ENCODE assay signal across 8 mouse cellular contexts in the genomic region with DNA sequence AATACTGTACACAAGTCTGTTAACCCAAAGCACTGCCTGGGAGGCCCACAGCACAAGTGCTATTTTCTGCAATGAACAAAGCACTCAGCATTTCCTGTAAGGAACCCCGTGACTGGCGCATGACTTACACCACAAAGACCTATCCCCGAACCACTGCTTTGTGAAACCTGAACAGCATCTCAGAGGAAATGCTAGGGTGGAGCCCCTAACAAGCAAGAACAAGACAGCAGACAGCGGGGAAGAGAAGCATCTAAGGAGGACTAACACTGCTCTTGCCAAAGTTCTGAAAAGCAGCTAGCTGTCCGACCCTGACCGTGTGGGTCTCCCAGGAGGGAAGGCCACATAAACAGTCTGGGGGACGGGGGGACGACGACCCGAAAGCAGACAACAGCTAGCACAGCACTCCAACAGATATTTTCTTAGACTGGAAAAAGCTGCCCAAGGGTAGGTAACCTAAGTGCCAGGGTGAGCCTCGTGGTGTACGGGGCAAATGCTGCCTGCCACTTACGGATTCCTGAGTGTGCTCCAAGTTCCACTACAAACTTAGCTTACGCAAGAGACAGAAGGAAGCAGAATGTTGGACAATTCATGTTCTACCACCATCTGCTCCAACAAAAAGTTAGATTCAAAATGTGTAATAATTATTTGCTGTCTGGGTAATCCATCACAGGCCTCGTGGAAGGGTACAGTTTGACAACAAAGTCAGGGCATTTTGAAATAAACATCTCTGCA. TPM values are rescaled to one million over a fixed set of nuclear protein-coding genes. Genes with fewer than 3 reads are reported as not detected.
DNase-seq lines count a peak whose midpoint lies in the region; ATAC-seq and TF ChIP-seq lines count a peak whose summit lies in the region.

No protein-coding gene starts in this region.

- TF ChIP-seq POLR2A in thymus, adult 2 months (IDR thresholded peaks at IDR 0.05; ENCODE audit: control insufficient read depth, extremely low read depth, insufficient read depth, low read length, poor library complexity) = peak; percentile 41; the same call in 1 of the 2 replicates

- no peak overlapping the region for H3K4me2 ChIP-seq in heart, embryonic 11.5 days
- 0 out of 2 replicates have a peak overlapping the region, but pooled peaks have one; percentile 4 for H3K4me2 ChIP-seq in kidney, embryonic 15.5 days

- H3K9ac ChIP-seq in heart, embryonic 11.5 days (ENCODE audit: low read depth, low read length) = no peak overlapping the region
- 0 out of 2 replicates have a peak overlapping the region, but pooled peaks have one; percentile 4 for H3K9ac ChIP-seq in kidney, embryonic 15.5 days

- H3K4me1 ChIP-seq in heart, embryonic 11.5 days (ENCODE audit: control insufficient read depth, insufficient read depth, low read length) = peaks cover 32% of the 10 kb centered on the region
- peaks cover 68% of the 10 kb centered on the region for H3K4me1 ChIP-seq in kidney, embryonic 15.5 days
- peaks cover 36% of the 10 kb centered on the region for H3K4me1 ChIP-seq in thymus, adult 2 months (replicated peaks; ENCODE audit: control insufficient read depth, insufficient read depth, low read length)

- peak; percentile 30 for DNase-seq in embryo, embryonic 10.5 days (ENCODE audit: low spot score)
- no peak for DNase-seq in embryo, embryonic 10 days (ENCODE audit: low spot score)
- DNase-seq in adrenal gland, postnatal 36 days = peak; percentile 53 to 55
- peak; percentile 68 for DNase-seq in lung, postnatal 14 days
- DNase-seq in thymus, adult 2 months = peak; percentile 84

- peak overlapping the region; percentile 54 for H3K27ac ChIP-seq in heart, embryonic 11.5 days (ENCODE audit: low read depth, low read length)
- H3K27ac ChIP-seq in kidney, embryonic 15.5 days = peak overlapping the region; percentile 81
- peak overlapping the region; percentile 98 for H3K27ac ChIP-seq in thymus, adult 2 months (ENCODE audit: control insufficient read depth, insufficient read depth, low read length)

- no peaks in the 10 kb centered on the region for H3K27me3 ChIP-seq in heart, embryonic 11.5 days (ENCODE audit: control insufficient read depth, insufficient read depth, low read length)
- H3K27me3 ChIP-seq in kidney, embryonic 15.5 days = no peaks in the 10 kb centered on the region
- no peaks in the 10 kb centered on the region for H3K27me3 ChIP-seq in thymus, adult 2 months (ENCODE audit: control insufficient read depth, insufficient read depth, low read length)

- H3K9me3 ChIP-seq in heart, embryonic 11.5 days (replicated peaks; ENCODE audit: control insufficient read depth, low read length) = no peaks in the 10 kb centered on the region
- H3K9me3 ChIP-seq in kidney, embryonic 15.5 days (replicated peaks) = no peaks in the 10 kb centered on the region

- no peak for TF ChIP-seq CTCF in thymus, adult 2 months (IDR thresholded peaks at IDR 0.05; ENCODE audit: borderline replicate concordance, control insufficient read depth, extremely low read depth, insufficient read depth, low read length, poor library complexity)

- no peak overlapping the region for H3K4me3 ChIP-seq in heart, embryonic 11.5 days (ENCODE audit: low read depth, low read length)
- no peak overlapping the region for H3K4me3 ChIP-seq in kidney, embryonic 15.5 days (replicated peaks)
- peak overlapping the region; percentile 42 for H3K4me3 ChIP-seq in thymus, adult 2 months (ENCODE audit: control insufficient read depth, insufficient read depth, low read length)

- WGBS in heart, embryonic 11.5 days (ENCODE audit: insufficient replicate concordance) = 63% methylated on average over 15 of the region's 15 CpGs
- WGBS in kidney, embryonic 15.5 days = 53% methylated on average over 15 of the region's 15 CpGs
- WGBS in thymus, adult 2 months = 10% methylated on average over 15 of the region's 15 CpGs

- no peak for ATAC-seq in heart, embryonic 11.5 days (replicated peaks; ENCODE audit: insufficient number of reproducible peaks, low FRiP score, low TSS enrichment)
- ATAC-seq in kidney, embryonic 15.5 days (replicated peaks; ENCODE audit: low FRiP score) = 0 out of 2 replicates have a peak, but pooled peaks have one; percentile 33
- no peak for ATAC-seq in erythroblast, adult 5-6 weeks (replicated peaks; ENCODE audit: low FRiP score, poor library complexity, severe bottlenecking)

- 0 out of 2 replicates have a peak, but pooled peaks cover 2% of the 10 kb centered on the region for H3K36me3 ChIP-seq in heart, embryonic 11.5 days (ENCODE audit: control insufficient read depth, insufficient read depth, low read length)
- H3K36me3 ChIP-seq in kidney, embryonic 15.5 days = peaks cover 13% of the 10 kb centered on the region
- peaks cover 9% of the 10 kb centered on the region; the same call in 1 of the 2 replicates for H3K36me3 ChIP-seq in thymus, adult 2 months (ENCODE audit: control insufficient read depth, insufficient read depth, low read length)

RNA-seq across cellular contexts. Expression of a gene that starts 21.3 kb away (rescaled TPM):
- total RNA-seq in adrenal gland, postnatal 36 days (2021) = 100 to 1,000 TPM; 120 to 130 TPM
- 46.7 and 48.7 TPM in 2 replicates for polyA plus RNA-seq in heart, embryonic 11.5 days (2014; fragmentation: Nextera tagmentation; extraction: Ambion mirVana)
- polyA plus RNA-seq in kidney, embryonic 15.5 days (2015; fragmentation: Nextera tagmentation; extraction: Ambion mirVana) = 70.2 and 71.2 TPM in 2 replicates
- polyA plus RNA-seq in thymus, adult 2 months (2012; rRNA removed) = 38.4 and 42.2 TPM in 2 replicates
- 52.5 and 91.5 TPM in 2 replicates for total RNA-seq in erythroblast, adult 5-6 weeks (2015; ENCODE audit: low replicate concordance)
- total RNA-seq in erythroblast, adult 5-6 weeks (2017; ENCODE audit: low replicate concordance) = 30.5 and 34.6 TPM in 2 replicates

RNA-seq across cellular contexts. Expression of a gene that starts 24.1 kb away (rescaled TPM):
- 100 to 1,000 TPM; 389 to 435 TPM for total RNA-seq in adrenal gland, postnatal 36 days (2021)
- 164 and 174 TPM in 2 replicates for polyA plus RNA-seq in heart, embryonic 11.5 days (2014; fragmentation: Nextera tagmentation; extraction: Ambion mirVana)
- 381 and 397 TPM in 2 replicates for polyA plus RNA-seq in kidney, embryonic 15.5 days (2015; fragmentation: Nextera tagmentation; extraction: Ambion mirVana)
- 45.4 and 47.2 TPM in 2 replicates for polyA plus RNA-seq in thymus, adult 2 months (2012; rRNA removed)
- total RNA-seq in erythroblast, adult 5-6 weeks (2015; ENCODE audit: low replicate concordance) = 181 and 187 TPM in 2 replicates
- total RNA-seq in erythroblast, adult 5-6 weeks (2017; ENCODE audit: low replicate concordance) = 98.5 and 192 TPM in 2 replicates
